Mouse (Mus musculus) heart, postnatal 0 days (tissue): ENCODE results near the gene Cabp1. TPM values are rescaled to one million over a fixed set of nuclear protein-coding genes. Genes with fewer than 3 reads are reported as not detected.
"Not testable (repeated sequence)": the region's sequence is repeated elsewhere in the genome, so short reads cannot be mapped to it uniquely, and the experiment has no call there.

Experiments
- ATAC-seq: fragments of 200-750 bp; cut with Nextera tagmentation; 2 replicates; pipeline ENCODE4 v1.8.0; 2017; ENCODE audit warnings: low read depth, moderate number of reproducible peaks, moderate library complexity; ENCODE audit not compliant: insufficient read depth
- DNase-seq: peaks from one replicate; pipeline ENCODE4 v3.0.0-alpha.2; 2016; ENCODE audit warnings: low spot score
- H3K27ac ChIP-seq: fragments of 300-500 bp; sonication (generic); 2 replicates; pipeline ENCODE4 v1.5.1; 2014; ENCODE audit warnings: low read depth, mild to moderate bottlenecking
- H3K27me3 ChIP-seq: fragments of 300-500 bp; sonication (generic); 2 replicates; pipeline ENCODE4 v1.6.1; 2014; ENCODE audit warnings: low read length, mixed read lengths; ENCODE audit not compliant: control insufficient read depth, insufficient read depth
- H3K36me3 ChIP-seq: fragments of 300-500 bp; sonication (generic); replicated peaks from 2 replicates; pipeline ENCODE4 v1.6.1; 2014; ENCODE audit warnings: low read length, mixed read lengths; ENCODE audit not compliant: control insufficient read depth, insufficient read depth
- H3K4me1 ChIP-seq: fragments of 300-500 bp; sonication (generic); 2 replicates; pipeline ENCODE4 v1.6.1; 2014; ENCODE audit warnings: antibody characterized with exemption; ENCODE audit not compliant: control insufficient read depth, insufficient read depth
- H3K4me2 ChIP-seq: fragments of 300-500 bp; sonication (generic); 2 replicates; pipeline ENCODE4 v1.6.1; 2014; ENCODE audit warnings: low read depth, mild to moderate bottlenecking, low read length, moderate library complexity
- H3K4me3 ChIP-seq: fragments of 300-500 bp; sonication (generic); 2 replicates; pipeline ENCODE4 v1.5.1; 2014; ENCODE audit warnings: low read depth, low read length
- H3K9ac ChIP-seq: fragments of 300-500 bp; sonication (generic); replicated peaks from 2 replicates; pipeline ENCODE4 v1.6.1; 2014; ENCODE audit warnings: low read depth, low read length, mixed read lengths
- H3K9me3 ChIP-seq: fragments of 300-500 bp; sonication (generic); replicated peaks from 2 replicates; pipeline ENCODE4 v1.6.1; 2016; ENCODE audit warnings: low read length; ENCODE audit not compliant: control insufficient read depth
- CTCF ChIP-seq: IDR thresholded peaks from 2 replicates; pipeline ENCODE4 v1.5.1; 2016; ENCODE audit warnings: antibody characterized with exemption, control low read depth, low read depth
- EP300 ChIP-seq: IDR thresholded peaks from 2 replicates; pipeline ENCODE4 v1.6.1; 2016; ENCODE audit warnings: antibody characterized with exemption, low read depth
- WGBS: fragments of 180-500 bp; shearing (Covaris S2); extraction: QIAGEN DNeasy Blood & Tissue Kit; methylation state at CpG from one replicate; pipeline ENCODE4 v1.1.7; 2014; 5-methylcytosine and 5-hydroxymethylcytosine counted together
- polyA plus RNA-seq: library from polyadenylated mRNA; unstranded; fragments of >200 nt; fragmentation: Nextera tagmentation; extraction: Ambion mirVana; gene quantifications from 2 replicates; pipeline ENCODE4 v1.2.1, GENCODE M21; 2015
- total RNA-seq: library from RNA; depleted of rRNA; stranded (reverse); fragments of >200 nt; gene quantifications from 2 replicates; pipeline ENCODE4 v1.2.3, GENCODE M21; 2014; ENCODE audit warnings: low replicate concordance

Gene Cabp1
- total and polyA plus RNA-seq, 2 experiments from 2014 or later: 0.96 to 4.1 TPM

DNA sequence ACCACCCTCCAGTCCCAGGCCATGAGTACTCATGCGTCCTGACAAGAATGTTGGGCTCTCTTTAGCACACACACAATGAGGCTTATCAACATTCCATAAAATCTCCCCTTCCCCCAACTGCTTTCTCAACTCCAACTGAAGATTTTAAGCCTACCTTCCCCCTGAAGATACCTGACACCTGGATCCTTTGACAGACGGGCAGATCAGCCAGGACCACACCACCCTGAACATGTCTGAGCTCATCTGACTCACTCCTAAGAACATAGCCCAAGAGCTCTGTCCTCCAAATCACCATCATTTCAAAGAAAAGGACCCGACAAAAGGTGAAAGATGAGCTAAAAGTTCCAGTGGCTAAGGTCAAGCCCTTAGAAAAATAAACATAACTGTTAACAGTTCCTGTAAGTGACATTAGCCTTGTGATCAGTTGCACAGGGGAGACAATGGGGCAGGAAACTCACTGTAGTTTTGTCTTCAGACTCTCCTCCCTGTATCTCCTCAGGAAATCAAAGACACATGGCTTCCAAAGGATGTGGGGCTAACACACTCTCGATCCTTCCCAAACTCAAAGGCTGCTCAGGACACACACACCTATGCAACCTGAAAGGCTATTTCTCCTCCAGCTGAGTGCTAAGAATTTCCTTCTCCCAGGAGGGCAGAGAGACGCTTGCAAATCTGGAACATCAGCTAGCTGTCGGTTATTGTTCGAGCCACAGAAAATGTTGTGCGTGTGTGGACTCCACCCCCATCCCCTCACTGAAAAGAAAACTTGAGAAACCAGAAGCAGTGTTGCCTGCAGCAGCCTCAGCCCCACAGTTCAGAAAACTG is 41.8 kb downstream of the Cabp1 start:
- Histone ChIP-seq H3K4me1 (peaks cover 44% of the 10 kb centered on the region), H3K9ac (peak overlapping the region; percentile 26), H3K4me3 (no peak overlapping the region), H3K27ac (peak overlapping the region; percentile 60), H3K9me3 (no peaks in the 10 kb centered on the region), H3K27me3 (no peaks in the 10 kb centered on the region), H3K4me2 (no peak overlapping the region), H3K36me3 (peaks cover 37% of the 10 kb centered on the region)
- no peak for TF ChIP-seq EP300
- TF ChIP-seq CTCF: no peak
- DNase-seq (no peak), ATAC-seq (no peak)
- WGBS: 22% methylated on average over 8 of the region's 8 CpGs

DNA sequence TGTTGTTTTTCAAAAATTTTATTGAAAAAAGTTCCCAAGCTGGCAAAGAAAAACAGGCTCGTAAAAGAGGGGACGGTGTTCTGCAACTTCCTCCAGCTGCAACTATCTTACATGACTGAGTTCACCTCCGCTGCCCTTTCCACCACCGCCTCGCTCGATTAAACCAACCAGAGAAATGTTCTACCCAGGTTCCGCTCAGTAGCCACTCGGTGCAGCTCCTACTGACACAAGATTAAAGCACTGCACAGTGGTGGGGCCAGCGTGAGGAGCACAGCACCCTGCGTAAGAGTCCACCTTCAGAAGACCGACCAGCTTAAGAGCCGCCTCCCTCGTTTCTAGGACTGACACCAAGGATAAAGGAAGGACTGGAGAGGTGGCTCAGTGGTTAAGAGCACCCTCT is 42.7 kb downstream of the Cabp1 start:
- H3K27ac ChIP-seq: no peak overlapping the region
- no peak for DNase-seq
- TF ChIP-seq CTCF (no peak), EP300 (no peak)
- ATAC-seq: no peak
- peaks cover 38% of the 10 kb centered on the region for H3K4me1 ChIP-seq
- H3K27me3 ChIP-seq: no peaks in the 10 kb centered on the region
- no peak overlapping the region for H3K4me2 ChIP-seq
- 80% methylated on average over 13 of the region's 13 CpGs for WGBS
- no peaks in the 10 kb centered on the region for H3K9me3 ChIP-seq
- no peak overlapping the region for H3K4me3 ChIP-seq
- peaks cover 45% of the 10 kb centered on the region for H3K36me3 ChIP-seq
- H3K9ac ChIP-seq: no peak overlapping the region

DNA sequence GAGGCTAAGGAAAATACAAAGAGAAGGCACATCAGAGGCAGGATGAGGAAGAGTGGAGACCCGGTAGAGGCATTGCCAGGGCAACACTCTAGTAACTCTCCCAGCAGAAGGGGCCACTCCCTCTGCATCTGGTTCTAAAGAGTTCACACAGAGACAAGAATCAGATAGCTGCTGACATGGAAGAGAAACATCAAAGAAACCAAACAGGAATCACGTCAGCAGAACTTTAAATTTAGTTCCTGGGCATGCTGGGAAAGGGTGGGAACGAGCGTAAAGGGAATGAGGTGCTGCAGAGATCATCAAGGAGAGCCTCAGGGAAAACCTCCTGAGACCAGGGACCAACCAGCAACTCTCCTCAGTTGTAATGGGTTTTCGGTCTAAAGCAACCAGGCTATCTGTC is 43.2 kb downstream of the Cabp1 start:
- no peak for DNase-seq
- WGBS: 66% methylated on average over 5 of the region's 5 CpGs
- Histone ChIP-seq H3K4me3 (no peak overlapping the region), H3K9me3 (no peaks in the 10 kb centered on the region), H3K9ac (no peak overlapping the region), H3K27me3 (no peaks in the 10 kb centered on the region), H3K27ac (no peak overlapping the region), H3K4me2 (no peak overlapping the region), H3K36me3 (peaks cover 50% of the 10 kb centered on the region), H3K4me1 (peaks cover 34% of the 10 kb centered on the region)
- ATAC-seq: no peak
- TF ChIP-seq CTCF (no peak), EP300 (no peak)

DNA sequence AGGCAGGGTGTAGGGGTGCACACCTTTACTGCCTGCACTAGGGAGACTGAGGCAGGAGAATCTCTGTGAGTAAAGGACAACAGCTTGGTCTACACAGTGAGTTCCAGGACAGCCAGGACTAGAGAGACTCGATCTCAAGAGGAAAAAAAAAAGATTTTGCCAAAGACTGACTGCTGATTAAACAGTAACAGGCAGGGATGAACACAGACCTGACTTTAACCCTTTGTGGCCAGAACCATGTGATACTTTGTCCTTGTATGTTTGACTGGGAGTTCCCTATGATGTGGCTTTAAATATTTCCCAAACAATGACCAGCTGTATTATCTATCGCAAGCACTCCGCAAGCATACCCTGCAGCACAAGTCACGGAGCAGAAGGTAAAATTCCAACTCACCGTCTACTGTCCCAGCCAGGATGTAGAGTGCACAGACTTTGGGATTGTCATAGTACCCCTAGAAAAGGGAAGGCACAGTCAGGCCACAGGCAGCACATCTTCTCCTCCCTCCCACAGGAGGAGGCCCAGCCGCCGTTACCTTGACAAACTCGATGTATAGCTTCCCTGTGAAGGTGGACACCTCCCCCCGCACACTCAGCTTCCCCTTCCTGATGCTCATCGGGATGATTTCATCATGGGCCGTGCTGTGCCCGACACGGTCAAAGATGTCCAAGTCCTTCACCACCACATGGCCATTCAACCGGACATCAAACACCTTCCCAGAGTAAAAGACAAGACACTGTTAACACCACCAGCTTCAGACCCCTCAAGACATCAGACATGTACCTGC is 44.3 kb downstream of the Cabp1 start:
- Histone ChIP-seq H3K27ac (no peak overlapping the region), H3K9me3 (no peaks in the 10 kb centered on the region), H3K4me3 (no peak overlapping the region), H3K4me2 (no peak overlapping the region), H3K4me1 (peaks cover 23% of the 10 kb centered on the region), H3K9ac (no peak overlapping the region), H3K36me3 (peaks cover 51% of the 10 kb centered on the region), H3K27me3 (no peaks in the 10 kb centered on the region)
- DNase-seq (no peak), ATAC-seq (no peak)
- 94% methylated on average over 14 of the region's 14 CpGs for WGBS
- TF ChIP-seq CTCF (no peak), EP300 (no peak)

GRCm38 (mm10) chr5:115148872-115149271 is 45.3 kb downstream of the Cabp1 start:
- Histone ChIP-seq H3K4me1 (peaks cover 13% of the 10 kb centered on the region; the same call in 1 of the 2 replicates), H3K36me3 (peaks cover 54% of the 10 kb centered on the region)
- not testable (repeated sequence) for H3K9ac ChIP-seq, H3K27me3 ChIP-seq, ATAC-seq, H3K27ac ChIP-seq, H3K4me2 ChIP-seq, H3K9me3 ChIP-seq, DNase-seq, H3K4me3 ChIP-seq
- no CpG with 5 or more reads among the region's 1 CpGs for whole genome bisulfite sequencing
